Mouse (Mus musculus): ENCODE measurements around the gene Pax9. TPM values are rescaled to one million over a fixed set of nuclear protein-coding genes. Genes with fewer than 3 reads are reported as not detected.

Pax9 gene
- not detected for polyA plus RNA-seq (2014; fragmentation: Illumina TruSeq; extraction: RNeasy Lipid Tissue Mini Kit (QIAGEN cat#74804))

DNA sequence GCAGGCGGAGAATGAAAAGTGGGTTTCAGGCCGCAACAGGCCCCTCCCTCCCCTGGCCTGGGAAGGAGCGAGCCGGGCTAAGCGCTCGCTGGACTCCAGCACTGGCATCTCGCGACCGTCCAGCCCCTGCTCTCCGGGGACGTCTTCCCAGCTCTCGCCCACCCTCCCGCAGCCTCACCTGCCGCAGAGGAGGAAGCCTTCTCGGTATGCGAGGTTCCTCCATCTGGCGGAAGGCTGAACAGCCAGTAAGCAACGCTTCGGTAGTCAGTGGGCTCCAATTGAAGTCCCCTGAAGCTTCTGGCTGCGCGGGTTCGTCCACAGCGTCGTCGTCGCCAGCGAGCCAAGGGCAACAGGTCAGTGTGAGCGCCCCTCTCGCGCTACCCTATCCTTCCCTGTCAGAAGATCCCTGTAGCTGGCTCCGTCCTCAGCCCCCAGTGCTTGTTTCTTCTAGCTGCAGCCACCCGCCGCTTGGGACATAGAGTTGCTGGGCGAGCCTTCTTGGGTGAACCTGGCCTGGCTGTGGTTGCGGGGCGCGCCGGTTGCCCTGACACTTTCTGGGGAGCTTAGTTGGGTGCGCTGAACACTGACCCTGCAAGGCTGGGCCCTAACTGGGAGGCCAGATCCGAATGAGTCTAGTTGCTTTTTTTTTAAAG, at the start of gene Pax9:
TSS of gene Pax9 (plus strand) at position 341 of the 653 bp plus-strand sequence.

Other genes starting within 250 kb of the Pax9 start
- not detected for gene Nkx2-1, start 154.9 kb upstream of the Pax9 start, polyA plus RNA-seq (2014; fragmentation: Illumina TruSeq; extraction: RNeasy Lipid Tissue Mini Kit (QIAGEN cat#74804))
- gene Nkx2-9, start 78.5 kb upstream of the Pax9 start, polyA plus RNA-seq (2014; fragmentation: Illumina TruSeq; extraction: RNeasy Lipid Tissue Mini Kit (QIAGEN cat#74804)) = not detected

Data from ovary, adult 10 weeks (tissue).